Mouse (Mus musculus): ENCODE data around the gene Olfr466.

Gene Olfr466

DNA sequence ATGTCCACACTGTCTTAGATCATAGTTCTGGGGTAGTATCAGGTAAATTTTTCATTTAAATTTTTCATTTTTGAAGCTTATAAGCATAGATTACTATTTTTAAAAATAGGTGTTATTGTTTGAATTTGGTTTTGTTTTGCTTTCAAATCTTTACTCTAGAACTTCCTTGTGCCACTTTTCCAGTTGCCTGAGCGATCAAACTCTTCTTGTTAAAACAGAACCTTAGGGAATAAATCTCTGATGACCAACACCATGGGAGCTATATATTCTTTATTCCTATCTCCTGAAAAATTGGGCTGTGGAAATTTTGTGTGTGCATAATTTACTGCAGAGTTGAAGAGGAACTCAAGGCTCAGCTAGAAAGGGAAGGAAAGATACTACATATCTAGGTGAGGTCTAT is at the start of gene Olfr466:
Gene Olfr466 (plus strand): TSS at position 301 of the 400 bp plus-strand sequence.
- no peak for ATAC-seq (ENCODE audit: low TSS enrichment)

DNA sequence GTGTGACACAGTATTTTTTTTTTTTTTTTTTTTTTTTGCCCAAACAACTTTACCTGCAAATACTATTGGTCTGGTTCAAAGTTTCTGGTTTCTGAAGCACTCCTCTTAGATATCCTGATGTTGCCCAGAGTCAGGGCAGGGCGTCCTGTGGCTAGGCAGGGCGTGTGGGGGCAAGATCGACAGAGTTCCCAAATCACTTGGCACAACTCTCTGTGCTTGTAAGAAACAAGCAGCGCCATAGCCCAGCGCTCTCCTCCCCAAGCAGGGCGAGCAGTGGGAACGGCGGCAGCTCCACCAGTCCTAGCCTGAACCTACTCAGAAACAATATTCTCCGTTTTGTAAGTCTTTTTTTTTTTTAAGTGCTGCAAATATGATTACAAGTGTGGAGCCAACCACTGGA is 49.4 kb upstream of the Olfr466 start:
- ATAC-seq (ENCODE audit: low TSS enrichment), result no peak

DNA sequence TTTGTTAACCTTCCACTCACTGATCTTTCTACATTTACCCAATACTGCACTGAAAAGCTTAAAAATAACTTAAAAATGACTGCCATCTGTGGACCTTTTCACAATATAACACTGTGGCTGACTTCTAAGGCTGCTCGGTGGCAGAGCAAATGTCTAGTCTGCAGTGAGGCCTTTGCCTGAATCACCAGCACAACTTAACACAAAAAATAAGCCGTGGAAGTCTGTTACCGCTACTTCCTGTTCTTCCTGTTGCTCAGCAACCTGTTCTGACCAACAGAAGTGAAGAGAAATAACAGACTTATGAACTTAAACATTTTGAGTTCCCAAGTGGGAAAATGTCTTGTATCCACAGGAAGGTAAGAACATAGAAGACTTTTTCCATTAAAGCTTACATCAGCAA is 48.8 kb upstream of the Olfr466 start:
- ATAC-seq (ENCODE audit: low TSS enrichment), result no peak

- ATAC-seq (ENCODE audit: low TSS enrichment), result no peak
Observed at GRCm38 (mm10) chr13:65111961-65112360, 38.1 kb upstream of the Olfr466 start.

GRCm38 (mm10) chr13:65112459-65113110 is 37.5 kb upstream of the Olfr466 start, which contains the start of gene Mfsd14b:
Gene Mfsd14b (minus strand): TSS chr13:65112975.
- peak; percentile 99 for ATAC-seq (ENCODE audit: low TSS enrichment)

GRCm38 (mm10) chr13:65113239-65113638 is 36.8 kb upstream of the Olfr466 start:
- no peak for ATAC-seq (ENCODE audit: low TSS enrichment)

- no peak for ATAC-seq (ENCODE audit: low TSS enrichment)
Observed at GRCm38 (mm10) chr13:65120984-65121383, 29.1 kb upstream of the Olfr466 start.

DNA sequence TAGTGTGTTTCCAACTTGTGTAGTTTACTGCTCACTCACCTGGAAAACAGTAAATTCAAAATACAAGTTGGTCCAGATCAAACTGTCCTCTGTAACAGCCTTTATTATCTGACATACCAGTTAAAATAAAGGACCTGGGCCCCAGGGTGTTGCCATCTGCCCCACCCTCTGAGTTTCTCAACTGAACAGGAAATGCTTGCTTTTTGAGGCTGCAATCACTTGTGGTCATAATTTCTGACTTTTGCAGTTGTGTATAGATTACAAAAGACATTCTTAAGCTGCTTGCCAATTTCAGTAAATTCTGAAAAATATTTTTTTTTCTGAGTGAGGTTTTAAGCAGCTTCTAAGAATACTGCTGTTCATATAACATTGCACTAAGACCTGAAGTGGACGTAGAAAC is 27.9 kb upstream of the Olfr466 start:
- no peak for ATAC-seq (ENCODE audit: low TSS enrichment)

DNA sequence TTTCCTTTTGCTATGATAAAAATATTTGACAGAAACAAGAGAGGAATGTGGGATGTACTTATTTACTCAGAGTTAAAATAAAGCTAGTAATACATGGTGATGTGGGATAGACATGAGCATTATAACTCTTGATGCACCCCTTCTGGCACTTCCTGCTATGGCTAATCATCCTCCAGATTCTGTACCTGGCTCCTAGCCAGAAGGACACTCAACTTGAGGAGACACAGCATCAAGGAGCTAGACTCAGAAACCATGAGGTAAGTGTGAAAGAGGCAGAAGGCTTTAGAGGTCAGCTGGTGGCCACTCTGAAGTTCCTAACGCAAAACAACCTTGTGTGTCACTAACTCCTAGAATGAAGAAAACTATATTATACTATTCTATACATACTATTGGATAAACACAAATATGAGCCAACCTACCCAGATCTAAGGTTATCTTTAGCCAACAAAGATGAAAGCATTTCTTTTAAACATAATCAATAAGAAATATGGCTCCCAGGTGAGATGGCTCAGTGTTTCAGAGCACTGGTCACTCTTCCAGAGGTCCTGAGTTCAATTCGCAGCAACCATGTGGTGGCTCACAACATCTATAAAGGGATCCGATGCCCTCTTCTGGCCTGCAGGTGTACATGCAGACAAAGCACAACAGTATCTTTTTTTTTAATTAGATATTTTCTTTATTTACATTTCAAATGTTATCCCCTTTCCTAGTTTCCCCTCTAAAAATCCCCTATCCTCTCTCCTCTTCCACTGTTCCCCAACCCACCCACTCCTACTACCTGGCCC is 22.8 kb upstream of the Olfr466 start:
- ATAC-seq (ENCODE audit: low TSS enrichment), result no peak

GRCm38 (mm10) chr13:65137789-65138188 is 12.3 kb upstream of the Olfr466 start, which contains the start of gene Olfr465-ps1:
Gene Olfr465-ps1 (plus strand): TSS chr13:65138089.
- no peak for ATAC-seq (ENCODE audit: low TSS enrichment)

- ATAC-seq (ENCODE audit: low TSS enrichment), result no peak
Observed at GRCm38 (mm10) chr13:65174102-65174501, 24.1 kb downstream of the Olfr466 start.

DNA sequence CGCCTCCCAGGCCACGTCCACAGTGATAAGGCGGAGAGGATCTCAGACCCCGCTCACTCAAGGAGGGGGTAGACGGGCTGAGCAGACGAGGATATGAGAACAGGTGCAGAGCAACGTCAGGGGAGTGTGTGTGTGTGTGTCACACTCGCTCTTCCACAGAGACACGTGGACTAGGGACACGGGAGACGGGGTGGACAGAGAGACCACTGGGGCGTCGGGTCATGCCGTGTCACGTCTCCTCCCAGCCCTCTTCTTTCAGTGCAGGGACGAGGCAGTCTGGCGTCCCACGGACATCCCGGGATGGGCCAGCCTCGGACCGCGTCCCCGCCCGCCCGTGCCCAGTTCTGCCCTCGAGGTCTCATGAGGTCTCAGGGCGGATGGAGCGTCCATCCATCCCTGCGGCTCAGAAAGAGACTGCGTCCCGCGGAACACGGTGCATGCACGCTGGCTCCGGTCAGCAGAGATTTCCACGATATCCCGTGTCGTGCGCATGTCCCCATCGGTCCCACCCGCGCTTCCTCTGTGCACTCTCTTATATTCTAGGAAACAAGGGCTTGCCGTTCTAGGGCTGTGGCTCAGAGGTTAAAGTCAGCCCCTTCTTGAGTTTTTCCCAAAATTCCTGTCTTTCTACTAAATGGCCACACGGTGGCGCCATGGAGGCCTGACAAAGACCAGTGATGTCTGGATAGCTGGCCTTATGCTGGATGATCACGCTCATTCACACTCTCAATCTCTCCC is 25.9 kb downstream of the Olfr466 start:
- ATAC-seq (ENCODE audit: low TSS enrichment), result peak; percentile 62; the same call in 1 of the 2 replicates

DNA sequence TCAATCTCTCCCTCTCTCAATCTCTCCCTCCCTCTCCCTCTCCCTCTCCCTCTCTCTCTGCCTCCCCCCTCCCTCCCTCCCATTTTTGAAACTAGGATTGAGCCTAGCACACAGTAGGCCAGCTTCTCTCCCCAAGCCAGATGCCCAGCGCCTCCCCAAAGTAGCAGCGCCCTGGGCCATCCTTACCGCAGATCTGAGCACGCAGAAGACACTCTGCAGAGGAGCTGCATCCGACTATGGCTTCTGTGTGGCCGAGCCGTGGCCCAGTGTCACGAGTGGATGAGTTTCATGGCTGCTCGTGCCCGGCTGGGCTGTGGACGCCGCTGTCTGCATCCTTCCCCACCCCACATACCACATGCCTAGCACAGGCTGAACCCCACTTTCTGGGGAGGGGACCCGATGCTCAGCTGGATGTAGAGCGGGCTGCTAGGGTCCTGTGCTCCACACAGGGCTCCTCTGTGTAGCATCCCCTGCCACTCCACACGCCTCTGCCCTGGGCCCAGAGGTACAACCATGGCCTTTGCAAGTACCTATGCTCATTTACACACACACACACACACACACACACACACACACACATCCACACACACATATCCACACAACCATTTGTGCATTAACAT is 26.5 kb downstream of the Olfr466 start:
- no peak for ATAC-seq (ENCODE audit: low TSS enrichment)

DNA sequence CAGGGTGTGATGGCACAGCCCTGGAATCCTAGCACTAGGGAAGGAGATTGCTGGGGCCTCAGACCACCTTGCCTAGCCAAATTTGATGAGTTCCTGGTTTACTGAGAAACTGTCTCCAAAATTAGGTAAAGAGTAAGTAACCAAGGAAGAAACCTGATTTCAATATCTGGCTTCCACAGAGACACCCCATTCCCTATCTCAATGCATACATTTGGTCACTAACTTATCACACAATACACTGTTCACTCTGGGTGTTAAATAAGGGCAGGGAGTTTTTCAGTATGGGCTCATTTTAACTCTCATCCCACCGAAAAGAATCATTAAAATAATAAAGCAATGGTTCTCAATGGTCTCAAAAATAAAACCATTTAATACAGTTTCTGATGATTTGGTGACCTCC is 50.6 kb downstream of the Olfr466 start:
- no peak for ATAC-seq (ENCODE audit: low TSS enrichment)

Data from frontal cortex, adult (tissue).